Mouse (Mus musculus) lung, embryonic 16.5 days (tissue): ENCODE measurements at regions not wholly inside any gene's neighbourhood (a gene's known extent, or its start where the extent isn't known, plus 50 kb on each side); places are given as distances from the start of the nearest gene placed in this dataset.
A peak's percentile ranks its signal among the peaks of the same experiment; 100 is the strongest.

ENCODE experiments used
- ATAC-seq: fragments of 200-750 bp; cut with Nextera tagmentation; 2 replicates; pipeline ENCODE4 v1.8.0; 2017; ENCODE audit warnings: low read depth, mild to moderate bottlenecking, moderate library complexity
- H3K27ac ChIP-seq: fragments of 300-500 bp; sonication (generic); 2 replicates; pipeline ENCODE4 v1.5.1; 2014; ENCODE audit warnings: mild to moderate bottlenecking, control low read depth, low read length
- H3K27me3 ChIP-seq: fragments of 300-500 bp; sonication (generic); 2 replicates; pipeline ENCODE4 v1.6.1; 2014; ENCODE audit warnings: low read depth, low read length, mixed read lengths; ENCODE audit not compliant: control insufficient read depth, insufficient read depth
- H3K36me3 ChIP-seq: fragments of 300-500 bp; sonication (generic); 2 replicates; pipeline ENCODE4 v1.6.1; 2014; ENCODE audit warnings: low read length; ENCODE audit not compliant: control insufficient read depth, insufficient read depth
- H3K4me1 ChIP-seq: fragments of 300-500 bp; sonication (generic); replicated peaks from 2 replicates; pipeline ENCODE4 v1.6.1; 2014; ENCODE audit warnings: low read length, mixed read lengths; ENCODE audit not compliant: control insufficient read depth, insufficient read depth
- H3K4me2 ChIP-seq: fragments of 300-500 bp; sonication (generic); 2 replicates; pipeline ENCODE4 v1.6.1; 2014; ENCODE audit warnings: low read depth, low read length, control low read depth
- H3K4me3 ChIP-seq: fragments of 300-500 bp; sonication (generic); 2 replicates; pipeline ENCODE4 v1.5.1; 2014; ENCODE audit warnings: mild to moderate bottlenecking, low read length, control low read depth
- H3K9ac ChIP-seq: fragments of 300-500 bp; sonication (generic); 2 replicates; pipeline ENCODE4 v1.6.1; 2014; ENCODE audit warnings: low read length, control low read depth
- H3K9me3 ChIP-seq: fragments of 300-500 bp; sonication (generic); 2 replicates; pipeline ENCODE4 v1.6.1; 2016; ENCODE audit warnings: low read length; ENCODE audit not compliant: control insufficient read depth
- WGBS: fragments of 180-500 bp; shearing (Covaris S2); extraction: QIAGEN DNeasy Blood & Tissue Kit; methylation state at CpG from one replicate; pipeline ENCODE4 v1.1.7; 2014; 5-methylcytosine and 5-hydroxymethylcytosine counted together

DNA sequence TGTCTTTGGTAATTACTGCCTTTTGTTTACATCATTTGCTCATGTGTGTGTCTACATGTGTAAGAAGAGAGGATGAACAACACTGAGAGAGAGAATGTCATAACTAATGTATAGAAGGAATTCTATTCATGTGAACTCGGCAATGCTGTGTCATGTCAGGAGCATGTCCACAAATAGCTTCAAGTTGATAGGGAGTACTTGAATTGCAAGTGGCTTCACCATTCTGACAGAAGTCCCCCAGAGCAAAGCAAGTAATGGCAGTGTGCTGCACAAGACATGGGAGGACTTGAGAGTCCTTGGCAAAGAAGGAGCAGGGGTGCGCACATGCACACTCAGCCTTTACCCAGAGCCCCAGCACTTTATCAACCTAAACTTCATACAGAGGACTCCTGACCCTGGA, 919.9 kb upstream of the Tenm2 start:
- Histone ChIP-seq H3K27me3 (no peaks in the 10 kb centered on the region), H3K4me3 (no peak overlapping the region), H3K36me3 (no peaks in the 10 kb centered on the region), H3K4me2 (no peak overlapping the region), H3K9ac (no peak overlapping the region), H3K9me3 (no peaks in the 10 kb centered on the region), H3K27ac (no peak overlapping the region), H3K4me1 (no peaks in the 10 kb centered on the region)
- no peak for ATAC-seq
- 76% methylated on average over 2 of the region's 2 CpGs for WGBS

DNA sequence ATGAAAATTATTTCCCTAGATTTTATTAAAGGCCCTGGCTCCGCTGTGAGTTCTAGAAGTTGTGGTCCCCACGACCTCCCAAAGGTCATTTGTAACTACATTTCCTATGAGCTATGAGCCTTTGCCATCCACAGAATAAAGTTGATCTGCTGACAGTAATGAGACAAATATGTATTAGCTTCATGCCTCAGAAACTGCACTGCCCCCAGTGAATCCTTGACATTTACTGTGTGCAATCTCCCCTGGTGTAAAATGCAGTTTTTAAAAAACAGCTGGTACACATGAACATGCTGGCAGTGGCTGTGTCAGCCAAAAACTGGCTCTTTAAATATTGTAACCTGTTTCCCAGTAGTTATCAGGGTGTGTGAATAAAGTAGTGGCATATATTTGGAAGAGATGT, 907.7 kb upstream of the Tenm2 start:
- H3K4me3 ChIP-seq: no peak overlapping the region
- no peaks in the 10 kb centered on the region for H3K9me3 ChIP-seq
- no peak for ATAC-seq
- H3K36me3 ChIP-seq: no peaks in the 10 kb centered on the region
- no peak overlapping the region for H3K4me2 ChIP-seq
- no peak overlapping the region for H3K27ac ChIP-seq
- WGBS: 74% methylated on average over 2 of the region's 2 CpGs
- no peak overlapping the region for H3K9ac ChIP-seq
- H3K27me3 ChIP-seq: no peaks in the 10 kb centered on the region
- H3K4me1 ChIP-seq: no peaks in the 10 kb centered on the region

DNA sequence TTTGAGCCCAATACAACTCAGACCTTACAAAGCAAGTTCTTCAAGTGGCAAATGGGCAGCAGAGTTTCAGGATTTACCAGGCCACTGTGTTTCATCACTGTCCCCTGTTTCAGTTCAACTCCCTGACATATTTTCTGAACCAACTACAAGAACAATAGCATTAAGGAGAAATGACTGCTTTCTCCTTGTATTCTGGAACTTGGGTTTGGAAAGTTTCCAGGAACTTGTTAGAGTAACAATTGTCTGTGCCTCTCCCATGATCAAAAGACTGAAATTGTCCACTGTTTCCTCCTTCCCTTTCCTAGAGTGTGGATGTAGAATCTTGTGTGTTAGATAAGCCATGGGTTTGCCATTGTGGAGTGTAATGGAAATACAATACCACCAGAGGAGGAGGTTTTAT, 893.1 kb upstream of the Tenm2 start:
- no peaks in the 10 kb centered on the region for H3K36me3 ChIP-seq
- H3K9ac ChIP-seq: no peak overlapping the region
- H3K27me3 ChIP-seq: no peaks in the 10 kb centered on the region
- no peak for ATAC-seq
- H3K4me2 ChIP-seq: no peak overlapping the region
- H3K4me3 ChIP-seq: no peak overlapping the region
- H3K4me1 ChIP-seq: no peaks in the 10 kb centered on the region
- H3K27ac ChIP-seq: no peak overlapping the region
- no peaks in the 10 kb centered on the region for H3K9me3 ChIP-seq

DNA sequence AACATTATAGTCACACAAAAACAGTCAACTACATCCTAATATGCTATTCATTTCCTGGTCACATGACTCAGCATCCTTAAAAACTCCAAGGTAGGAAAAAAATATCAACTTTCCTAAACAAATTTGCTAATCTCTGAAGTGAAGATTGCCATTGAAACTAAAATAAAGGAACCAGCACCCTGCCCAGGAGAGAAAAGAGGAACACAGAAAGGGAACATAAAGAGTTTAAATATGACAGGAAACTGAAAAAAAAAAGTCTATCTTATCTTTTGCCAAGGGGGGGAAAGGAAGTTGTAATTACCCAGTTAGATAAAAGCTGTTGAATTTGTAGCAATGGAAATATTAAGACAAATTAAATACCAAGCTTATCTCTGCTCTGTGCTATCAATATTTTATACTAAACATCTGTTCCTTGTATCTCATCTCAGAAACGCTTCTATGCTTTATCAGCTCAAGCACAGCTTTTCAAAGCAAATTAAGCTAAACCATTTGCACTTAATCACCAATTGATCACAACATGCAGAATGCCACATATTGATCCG, 888.1 kb upstream of the Tenm2 start:
- no peaks in the 10 kb centered on the region for H3K36me3 ChIP-seq
- H3K27me3 ChIP-seq: no peaks in the 10 kb centered on the region
- no peaks in the 10 kb centered on the region; the same call in 1 of the 2 replicates for H3K4me1 ChIP-seq
- H3K9ac ChIP-seq: no peak overlapping the region
- no peak for ATAC-seq
- no peak overlapping the region for H3K27ac ChIP-seq
- H3K9me3 ChIP-seq: no peaks in the 10 kb centered on the region
- WGBS: 50% methylated on average over 2 of the region's 2 CpGs
- H3K4me3 ChIP-seq: no peak overlapping the region
- no peak overlapping the region for H3K4me2 ChIP-seq

DNA sequence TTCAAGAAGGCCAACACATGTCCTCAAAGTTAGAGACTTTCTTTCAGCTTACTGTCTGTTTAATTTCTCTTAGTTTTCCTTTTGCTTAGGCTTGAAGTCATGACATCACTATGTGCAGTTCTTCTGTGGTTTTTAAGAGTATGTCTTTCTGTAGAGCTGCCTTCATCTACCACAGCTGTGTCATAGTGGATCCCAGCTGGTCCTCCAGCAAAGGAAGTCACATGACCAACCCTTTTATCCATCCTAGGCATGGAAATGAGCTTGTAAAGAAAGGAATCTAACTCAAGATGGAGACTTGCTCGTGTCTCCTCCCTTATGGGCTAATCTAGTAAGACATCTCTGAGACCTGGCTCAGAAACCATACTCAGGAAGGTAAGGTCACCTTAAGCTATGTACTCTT, 886.7 kb upstream of the Tenm2 start:
- no peaks in the 10 kb centered on the region for H3K36me3 ChIP-seq
- no peaks in the 10 kb centered on the region for H3K9me3 ChIP-seq
- no peak overlapping the region for H3K4me2 ChIP-seq
- WGBS: 59% methylated on average over 1 of the region's 1 CpGs
- peak; percentile 73 for ATAC-seq
- H3K4me1 ChIP-seq: no peaks in the 10 kb centered on the region; the same call in 1 of the 2 replicates
- no peak overlapping the region for H3K27ac ChIP-seq
- H3K9ac ChIP-seq: no peak overlapping the region
- H3K27me3 ChIP-seq: no peaks in the 10 kb centered on the region
- H3K4me3 ChIP-seq: no peak overlapping the region

DNA sequence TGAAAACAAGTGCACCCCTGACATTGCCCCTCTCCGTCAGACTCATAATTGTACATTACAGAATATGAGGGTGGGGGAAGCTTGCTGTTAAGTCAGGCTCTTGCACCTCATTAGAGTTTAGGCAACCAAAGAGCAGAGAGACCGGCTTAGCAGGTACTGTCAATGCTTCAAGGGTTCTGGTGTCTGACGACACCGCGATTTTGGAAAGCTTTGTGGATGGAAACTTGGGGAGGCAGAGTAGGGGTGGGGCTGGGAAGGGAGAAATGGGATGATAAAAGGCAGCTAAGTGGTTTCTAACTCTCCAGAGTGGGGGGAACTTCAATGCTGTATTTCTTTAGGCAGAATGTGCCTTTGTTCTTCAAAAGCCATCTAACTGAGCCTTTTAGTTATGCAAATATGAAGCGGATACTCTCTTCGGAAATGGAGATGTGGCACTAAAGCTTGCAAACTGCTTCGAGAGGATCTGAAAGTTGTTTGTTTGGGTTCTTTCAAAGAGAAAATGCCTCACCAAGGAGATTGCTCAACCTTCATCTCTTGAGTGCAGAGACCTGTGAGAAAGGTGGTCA, 885.4 kb upstream of the Tenm2 start:
- Histone ChIP-seq H3K4me2 (peak overlapping the region; percentile 22; the same call in 1 of the 2 replicates), H3K27ac (no peak overlapping the region), H3K27me3 (no peaks in the 10 kb centered on the region), H3K4me3 (no peak overlapping the region), H3K9ac (no peak overlapping the region), H3K36me3 (no peaks in the 10 kb centered on the region), H3K9me3 (no peaks in the 10 kb centered on the region), H3K4me1 (no peaks in the 10 kb centered on the region; the same call in 1 of the 2 replicates)
- WGBS: 32% methylated on average over 8 of the region's 8 CpGs
- ATAC-seq: no peak

DNA sequence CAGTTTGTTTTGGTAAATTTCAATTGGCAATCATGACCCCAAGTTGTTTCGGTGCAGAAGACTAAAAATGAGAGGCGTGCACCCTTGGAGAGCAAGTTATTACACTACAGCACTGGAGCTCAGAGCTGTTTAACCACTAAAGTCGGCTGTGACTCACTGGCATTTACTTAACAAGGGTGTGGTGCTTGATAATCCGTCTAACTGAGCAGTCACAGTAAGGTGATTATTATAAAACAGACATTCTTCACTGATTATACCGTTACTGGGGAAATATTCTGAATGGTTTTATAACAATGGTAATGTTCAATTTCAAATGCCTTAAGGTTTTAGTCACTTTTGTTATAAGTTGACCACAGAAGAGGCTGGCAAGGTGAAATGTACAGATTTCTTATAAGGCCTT, 882.0 kb upstream of the Tenm2 start:
- H3K36me3 ChIP-seq: no peaks in the 10 kb centered on the region
- no peaks in the 10 kb centered on the region for H3K9me3 ChIP-seq
- H3K4me3 ChIP-seq: no peak overlapping the region
- ATAC-seq: no peak
- no peak overlapping the region for H3K27ac ChIP-seq
- H3K4me2 ChIP-seq: no peak overlapping the region
- H3K9ac ChIP-seq: no peak overlapping the region
- H3K4me1 ChIP-seq: no peaks in the 10 kb centered on the region; the same call in 1 of the 2 replicates
- no peaks in the 10 kb centered on the region for H3K27me3 ChIP-seq
- WGBS: 55% methylated on average over 5 of the region's 5 CpGs

DNA sequence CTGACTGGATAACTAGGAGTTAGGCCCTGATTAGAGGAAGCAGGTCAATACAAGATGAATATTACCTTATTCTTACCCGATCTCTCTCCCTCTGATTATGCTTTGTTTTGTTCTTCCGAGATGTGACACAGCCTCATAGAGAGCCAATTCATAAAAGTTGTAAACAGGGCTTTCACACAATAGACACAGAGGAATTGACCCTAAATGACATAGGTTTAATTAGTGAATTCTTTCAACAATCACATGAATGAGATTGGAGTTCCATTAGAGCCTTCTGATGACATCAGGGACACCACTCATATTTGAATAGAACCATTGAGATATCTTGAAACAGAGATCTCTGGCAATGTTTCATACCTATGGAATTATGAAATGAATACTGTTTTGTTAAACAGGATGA, 856.4 kb upstream of the Tenm2 start:
- no peak overlapping the region for H3K9ac ChIP-seq
- ATAC-seq: no peak
- no peaks in the 10 kb centered on the region for H3K9me3 ChIP-seq
- H3K4me2 ChIP-seq: no peak overlapping the region
- no peaks in the 10 kb centered on the region for H3K36me3 ChIP-seq
- H3K4me3 ChIP-seq: no peak overlapping the region
- H3K27ac ChIP-seq: no peak overlapping the region
- H3K27me3 ChIP-seq: no peaks in the 10 kb centered on the region
- 83% methylated on average over 2 of the region's 2 CpGs for WGBS
- H3K4me1 ChIP-seq: no peaks in the 10 kb centered on the region

DNA sequence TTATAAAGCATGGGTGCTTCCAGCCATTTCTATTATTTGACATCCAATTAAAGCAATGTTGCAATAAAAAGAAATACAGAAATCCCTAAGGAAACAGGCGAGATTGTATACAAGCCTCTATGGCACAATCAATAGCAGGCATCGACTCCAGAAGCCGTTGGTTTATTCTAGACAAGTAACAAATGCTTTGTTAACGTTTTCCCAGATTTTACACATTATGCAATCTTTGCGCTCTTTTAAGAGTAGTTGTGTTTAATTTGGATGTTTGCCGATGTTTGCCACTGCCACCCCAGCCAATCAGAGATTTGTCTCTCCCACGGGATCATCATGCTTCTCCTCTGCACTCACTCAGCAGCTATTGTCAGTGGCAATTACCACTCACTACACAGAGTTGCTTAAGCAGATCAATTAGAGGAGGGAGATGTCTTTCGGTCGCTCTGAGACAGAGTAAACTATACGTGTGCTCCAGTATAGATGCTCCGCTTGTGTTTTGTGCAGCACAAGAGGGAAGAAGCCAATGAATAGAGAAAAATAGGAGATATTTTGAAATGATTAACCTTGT, 839.5 kb upstream of the Tenm2 start:
- no peak overlapping the region for H3K4me2 ChIP-seq
- H3K9me3 ChIP-seq: no peaks in the 10 kb centered on the region
- H3K9ac ChIP-seq: no peak overlapping the region
- no peaks in the 10 kb centered on the region for H3K4me1 ChIP-seq
- H3K27ac ChIP-seq: no peak overlapping the region
- WGBS: 50% methylated on average over 11 of the region's 11 CpGs
- H3K36me3 ChIP-seq: no peaks in the 10 kb centered on the region
- H3K27me3 ChIP-seq: no peaks in the 10 kb centered on the region
- H3K4me3 ChIP-seq: no peak overlapping the region
- ATAC-seq: no peak
